Comparison of ENCODE assay signal across 25 mouse cellular contexts in genomic region chr3:107272433-107272832, GRCm38 (mm10). TPM values are rescaled to one million over a fixed set of nuclear protein-coding genes. Genes with fewer than 3 reads are reported as not detected.
"Had no signal": no experiment of that assay in that cellular context is flagged by ENCODE, and none has a peak within 500 bp of the region (broad histone marks: within the 10 kb centered on the region; RNA-seq: fewer than 3 reads in every experiment).

No protein-coding gene starts in this region.

- H3K9ac ChIP-seq: intestine, embryonic 15.5 days; kidney, embryonic 15.5 days; limb, embryonic 13.5 days; lung, embryonic 15.5 days had no signal

- ATAC-seq: intestine, embryonic 15.5 days had no signal

- H3K4me3 ChIP-seq: intestine, embryonic 15.5 days; kidney, embryonic 15.5 days; limb, embryonic 10.5 days; limb, embryonic 13.5 days; lung, embryonic 15.5 days had no signal

- H3K27ac ChIP-seq: intestine, embryonic 15.5 days; kidney, embryonic 15.5 days; limb, embryonic 10.5 days; limb, embryonic 13.5 days; lung, embryonic 15.5 days had no signal

- H3K9me3 ChIP-seq: intestine, embryonic 15.5 days; kidney, embryonic 15.5 days; limb, embryonic 10.5 days; limb, embryonic 13.5 days; lung, embryonic 15.5 days had no signal

- H3K4me1 ChIP-seq: intestine, embryonic 15.5 days; kidney, embryonic 15.5 days; limb, embryonic 10.5 days; limb, embryonic 13.5 days; lung, embryonic 15.5 days had no signal

- H3K4me2 ChIP-seq: intestine, embryonic 15.5 days; kidney, embryonic 15.5 days; limb, embryonic 13.5 days; lung, embryonic 15.5 days had no signal

- H3K27me3 ChIP-seq: intestine, embryonic 15.5 days; kidney, embryonic 15.5 days; lung, embryonic 15.5 days had no signal

- DNase-seq: kidney, adult 11 months; kidney, adult 8-10 months; kidney, postnatal 10 days; kidney, postnatal 36 days; lung, adult 18-20 months; lung, postnatal 10 days; lung, postnatal 36 days; midbrain, embryonic 14.5 days; thymus, adult 18-20 months; thymus, postnatal 4 days had no signal

- H3K36me3 ChIP-seq: intestine, embryonic 15.5 days; kidney, embryonic 15.5 days; limb, embryonic 10.5 days; limb, embryonic 13.5 days; lung, embryonic 15.5 days had no signal

RNA-seq across cellular contexts. Expression of gene Slc16a4, which starts 18.6 kb away (rescaled TPM):
- total RNA-seq: liver, adult 2 months had no signal
- polyA plus RNA-seq: liver, adult 2 months; small intestine, adult 2 months had no signal

RNA-seq across cellular contexts. Expression of gene Prok1, which starts 32.9 kb away (rescaled TPM):
- total RNA-seq: layer of hippocampus, postnatal 14 days had no signal
- polyA plus RNA-seq: intestine, embryonic 15.5 days; kidney, embryonic 15.5 days; limb, embryonic 10.5 days; lung, embryonic 15.5 days; neural tube, embryonic 11.5 days; small intestine, adult 2 months; spleen, adult 2 months; testis, adult 2 months had no signal

RNA-seq across cellular contexts. Expression of gene A630076J17Rik, which starts 42.0 kb away (rescaled TPM):
- total RNA-seq: layer of hippocampus, postnatal 14 days; left cerebral cortex, adult 8-10 months; left cerebral cortex, postnatal 25 days; liver, adult 2 months; midbrain, postnatal 0 days had no signal
- polyA plus RNA-seq: intestine, embryonic 15.5 days; kidney, embryonic 15.5 days; limb, embryonic 10.5 days; limb, embryonic 13.5 days; liver, adult 2 months; midbrain, embryonic 14.5 days; midbrain, postnatal 0 days; neural tube, embryonic 11.5 days; neural tube, embryonic 14.5 days; small intestine, adult 2 months; spleen, adult 2 months; testis, adult 2 months had no signal

RNA-seq across cellular contexts. Expression of gene Cym, which starts 50.9 kb away (rescaled TPM):
- total RNA-seq: layer of hippocampus, postnatal 14 days; left cerebral cortex, postnatal 25 days; midbrain, postnatal 0 days had no signal
- polyA plus RNA-seq: limb, embryonic 10.5 days; limb, embryonic 13.5 days; liver, adult 2 months; neural tube, embryonic 11.5 days; testis, adult 2 months had no signal
